Mouse (Mus musculus): ENCODE data around the gene Gtf3c3.
A peak's percentile ranks its signal among the peaks of the same experiment; 100 is the strongest.

Gene Gtf3c3

DNA sequence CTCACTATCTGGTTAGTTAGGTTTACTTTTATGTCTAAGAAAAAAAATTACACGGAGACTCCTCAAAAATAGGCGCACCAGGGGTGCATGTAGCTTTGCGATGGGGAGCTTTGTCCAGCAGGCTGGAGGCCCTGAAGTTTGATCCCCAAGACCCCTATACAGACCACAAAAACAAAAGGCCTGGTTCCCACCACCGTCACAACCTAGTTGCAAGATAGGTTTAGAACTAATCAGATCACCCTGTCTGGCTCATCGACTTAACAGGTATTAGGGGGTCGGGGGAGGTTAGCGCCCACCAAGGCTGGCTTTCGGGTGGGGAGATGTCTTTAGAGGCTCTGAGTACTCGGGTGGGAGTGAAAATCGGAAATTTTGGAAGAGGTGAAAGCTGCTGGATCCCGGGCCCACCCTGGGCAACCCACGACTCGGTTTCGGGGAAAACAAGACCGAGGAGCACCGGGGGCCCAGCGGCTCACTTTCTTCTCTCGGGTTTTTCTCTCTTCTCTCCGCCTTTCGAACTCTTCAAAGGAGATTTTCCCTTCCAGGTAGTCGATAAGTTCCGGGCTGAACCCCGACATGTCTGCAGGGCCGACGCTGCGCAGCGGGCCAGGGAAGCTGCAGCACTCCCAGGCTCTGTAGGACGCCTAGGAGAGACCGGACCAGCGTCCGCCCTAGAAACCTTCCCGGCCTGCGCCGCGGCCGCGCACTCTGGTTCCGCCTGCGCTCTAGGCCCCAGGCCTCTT lies at the start of gene Gtf3c3:
Gene Gtf3c3 (minus strand): TSS at position 632 of the 740 bp plus-strand sequence.
- peak; percentile 75 to 90 for DNase-seq (ENCODE audit: low spot score in 2 of 2)

DNA sequence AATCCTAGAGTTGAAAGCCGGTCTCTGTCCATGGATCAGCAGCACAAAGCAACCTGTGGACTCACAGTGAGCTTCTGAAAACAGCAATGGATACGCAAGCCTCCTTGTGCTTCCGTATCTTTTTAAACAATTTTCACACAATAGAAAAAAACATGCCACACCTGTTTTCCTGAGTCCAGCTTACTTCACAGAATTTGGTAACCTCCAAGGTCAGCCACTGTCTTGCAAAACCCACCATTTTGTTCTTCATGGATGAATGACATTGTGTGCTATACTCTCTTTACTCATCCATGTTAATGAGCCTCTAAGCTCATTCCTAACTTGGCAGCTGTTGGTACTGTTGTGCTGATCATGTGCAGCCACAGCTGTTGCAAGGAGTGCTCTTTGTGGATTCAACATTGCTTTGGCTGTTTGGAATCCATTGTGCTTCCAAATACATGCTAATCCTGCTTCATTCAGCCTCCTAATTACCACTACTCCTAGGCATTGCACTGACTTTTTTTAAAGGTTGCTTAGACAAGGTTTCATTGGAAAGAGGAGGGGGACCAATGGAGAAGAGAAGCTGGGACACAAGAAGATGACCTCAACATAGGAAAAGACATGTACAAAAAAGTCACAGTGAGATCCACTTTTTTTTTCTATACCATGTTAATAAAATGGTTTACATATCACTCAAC lies 46.1 kb upstream of the Gtf3c3 start:
- DNase-seq (ENCODE audit: low spot score in 2 of 2), result no peak

DNA sequence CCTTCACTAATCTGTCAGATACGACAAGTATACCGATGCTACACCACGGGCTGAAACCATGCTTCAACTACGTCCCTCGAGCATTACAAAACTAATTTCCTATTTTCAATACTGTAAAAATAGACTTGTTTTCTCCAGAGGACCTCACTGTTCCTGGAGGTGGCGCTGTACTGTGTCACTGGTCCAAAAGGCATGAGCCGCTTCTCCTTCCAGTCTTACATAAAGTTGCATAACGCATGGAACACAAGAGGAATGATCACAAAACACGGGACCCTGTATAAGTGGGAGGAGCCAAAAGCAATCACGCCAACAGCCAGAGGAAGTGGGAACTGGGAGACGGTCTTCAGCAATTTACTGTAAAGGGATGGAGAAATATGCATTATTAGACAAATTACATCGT lies 41.7 kb upstream of the Gtf3c3 start:
- DNase-seq (ENCODE audit: low spot score in 2 of 2), result no peak

DNA sequence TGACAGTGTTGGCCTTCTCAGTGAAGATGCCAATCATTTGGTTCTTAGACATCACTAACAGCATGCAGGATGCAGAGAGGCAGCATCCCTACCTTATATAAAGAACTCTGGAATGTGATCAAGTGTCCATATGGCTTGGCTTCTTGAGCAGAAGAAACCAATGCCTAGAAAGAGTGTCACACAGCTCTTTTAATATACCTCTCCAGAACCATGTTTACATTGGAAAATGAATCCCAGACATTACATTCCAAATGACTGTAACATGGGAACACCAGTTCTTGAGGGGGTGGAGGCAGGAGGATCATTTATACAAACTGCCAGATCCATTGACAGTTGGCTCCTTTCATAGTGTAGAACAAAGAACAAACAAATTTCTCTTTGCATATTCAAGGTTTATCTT lies 29.9 kb upstream of the Gtf3c3 start:
- no peak for DNase-seq (ENCODE audit: low spot score in 2 of 2)

DNA sequence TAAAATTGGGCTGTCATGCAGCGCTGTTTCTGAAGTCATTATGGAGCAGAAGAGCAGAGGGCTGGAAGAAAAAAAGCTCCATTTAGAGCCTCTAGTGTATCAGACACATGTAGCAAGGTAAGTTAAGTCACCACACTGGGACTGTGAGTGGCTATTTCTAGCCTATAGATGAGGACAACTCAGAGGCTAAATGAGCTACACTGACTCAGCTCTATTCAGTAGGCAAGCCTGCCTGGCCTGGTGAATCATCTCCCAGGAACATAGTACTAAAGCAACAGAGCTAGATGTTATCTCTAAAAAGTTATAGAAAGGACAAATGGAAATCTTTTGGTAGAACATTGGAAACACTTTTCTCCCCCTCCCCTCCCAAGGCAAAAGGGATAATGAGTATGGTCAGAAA lies 28.6 kb upstream of the Gtf3c3 start:
- no peak for DNase-seq (ENCODE audit: low spot score in 2 of 2)

DNA sequence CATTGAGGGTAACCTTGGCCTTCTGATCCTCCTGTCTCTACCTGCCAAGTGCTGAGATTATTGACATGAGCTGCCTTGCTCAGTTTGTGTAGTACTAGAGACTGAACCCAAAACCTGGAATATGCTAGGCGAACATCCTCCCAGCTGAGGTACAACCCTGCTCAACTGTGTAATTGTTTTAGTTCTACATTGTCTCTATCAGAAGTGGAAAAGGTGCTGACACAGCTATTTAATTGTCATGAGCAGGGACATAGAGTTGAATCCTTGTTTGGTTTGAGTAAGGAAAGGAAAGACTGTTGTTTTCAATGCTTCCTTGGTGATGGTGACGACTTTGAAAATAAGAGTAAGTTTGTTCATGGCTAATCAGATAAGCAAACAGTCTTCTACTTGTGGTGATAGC lies 13.3 kb upstream of the Gtf3c3 start:
- DNase-seq (ENCODE audit: low spot score in 2 of 2), result no peak

DNA sequence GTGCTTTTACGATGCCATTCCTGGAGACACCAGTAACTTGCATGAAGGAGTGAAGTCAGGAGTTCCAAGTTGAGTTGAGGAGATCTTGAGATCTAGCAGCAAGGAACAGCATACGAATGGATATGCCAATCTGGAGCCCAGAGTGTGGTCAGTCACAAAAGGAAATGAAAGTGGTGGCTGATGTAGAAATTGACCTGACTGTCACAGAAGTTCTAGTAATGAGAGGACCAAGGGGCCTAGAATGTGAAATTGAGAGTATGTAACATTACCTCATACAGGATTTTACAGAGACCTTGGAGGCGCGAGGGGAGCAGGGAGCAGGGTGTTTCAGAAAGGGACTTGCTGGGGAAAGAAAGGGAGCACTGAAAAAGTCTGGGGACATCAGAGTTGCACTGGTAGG lies 10.1 kb upstream of the Gtf3c3 start:
- no peak for DNase-seq (ENCODE audit: low spot score in 2 of 2)

DNA sequence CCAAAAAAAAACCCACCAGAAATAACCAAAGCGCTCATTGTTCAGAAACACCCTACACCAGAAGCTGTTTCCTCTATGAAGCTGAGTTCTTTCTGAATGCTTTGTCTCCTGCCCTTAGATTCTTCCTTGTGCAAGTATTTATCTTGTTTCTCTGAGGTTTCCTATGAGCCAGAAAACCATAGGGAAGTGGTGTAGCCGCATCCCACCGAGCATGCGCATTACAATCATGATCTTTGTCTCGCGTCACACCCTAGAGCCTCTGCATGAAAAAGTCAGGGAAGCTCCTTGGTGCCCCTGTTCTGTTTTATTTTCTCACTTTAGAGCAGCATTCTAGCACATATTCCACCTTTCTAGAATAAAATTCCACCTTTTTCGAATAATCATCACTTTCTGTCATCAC lies 4.9 kb upstream of the Gtf3c3 start:
- no peak for DNase-seq (ENCODE audit: low spot score in 2 of 2)

DNA sequence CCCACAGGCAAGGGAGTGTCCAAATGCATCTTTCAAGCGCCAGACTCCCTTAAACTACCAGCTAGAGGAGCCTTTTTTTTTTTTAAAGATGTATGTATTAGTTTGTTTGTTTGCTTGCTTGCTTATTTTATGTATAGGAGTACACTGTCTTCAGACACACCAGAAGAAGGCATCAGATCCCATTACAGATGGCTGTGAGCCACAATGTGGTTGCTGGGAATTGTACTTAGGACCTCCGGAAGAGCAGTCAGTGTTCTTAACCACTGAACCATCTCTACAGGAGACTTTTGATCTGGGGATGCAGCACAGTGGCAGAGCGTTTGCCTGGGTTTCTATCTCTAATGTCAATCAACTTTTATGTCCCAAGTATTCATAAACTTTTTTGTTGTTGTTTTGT lies 307 bp upstream of the Gtf3c3 start:
- DNase-seq (ENCODE audit: low spot score in 2 of 2), result no peak

DNA sequence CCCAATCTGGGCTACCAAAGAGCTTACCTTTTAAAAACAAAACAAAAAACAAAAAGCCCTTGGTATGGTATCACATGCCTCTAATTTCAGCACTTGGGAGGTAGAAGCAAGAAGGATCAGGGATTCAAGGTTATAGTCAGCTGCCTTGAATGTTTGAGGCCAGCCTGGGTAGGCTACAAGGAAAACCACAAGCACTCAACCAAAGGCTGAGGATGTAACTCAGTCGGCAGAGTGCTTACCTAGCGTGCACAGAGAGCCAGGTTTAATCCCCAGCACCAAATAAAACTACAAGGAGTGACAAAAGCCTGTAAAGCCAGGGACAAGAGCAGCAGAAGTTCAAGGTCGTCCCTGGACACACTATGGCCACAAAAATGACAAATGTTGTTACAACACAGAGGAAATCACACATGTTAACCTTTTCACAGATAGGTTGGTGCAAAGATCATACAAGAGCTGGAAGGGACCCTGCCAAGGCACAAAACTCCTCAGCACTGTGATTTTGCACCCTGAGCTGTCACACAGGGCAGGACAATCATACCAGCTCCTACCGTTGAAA lies 16.5 kb downstream of the Gtf3c3 start:
- DNase-seq (ENCODE audit: low spot score in 2 of 2), result no peak

DNA sequence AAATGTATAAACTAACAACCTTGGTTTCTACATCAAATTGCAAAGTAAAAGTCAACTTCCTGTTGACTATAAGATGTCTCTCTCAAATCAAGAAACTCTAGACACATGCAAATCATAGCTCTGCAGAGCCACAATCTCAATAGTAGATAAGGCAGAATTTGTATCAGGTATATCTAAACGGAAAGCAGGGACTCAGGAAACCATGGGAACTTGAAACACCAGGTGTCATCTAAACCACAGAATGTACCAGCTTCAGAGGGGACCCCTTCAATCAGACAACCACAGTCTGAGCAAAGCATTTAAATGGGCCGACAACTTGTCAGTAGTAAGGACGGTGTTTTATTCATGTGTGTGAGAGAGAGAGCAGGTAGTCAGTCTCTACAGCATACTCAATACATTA lies 17.1 kb downstream of the Gtf3c3 start:
- no peak for DNase-seq (ENCODE audit: low spot score in 2 of 2)

DNA sequence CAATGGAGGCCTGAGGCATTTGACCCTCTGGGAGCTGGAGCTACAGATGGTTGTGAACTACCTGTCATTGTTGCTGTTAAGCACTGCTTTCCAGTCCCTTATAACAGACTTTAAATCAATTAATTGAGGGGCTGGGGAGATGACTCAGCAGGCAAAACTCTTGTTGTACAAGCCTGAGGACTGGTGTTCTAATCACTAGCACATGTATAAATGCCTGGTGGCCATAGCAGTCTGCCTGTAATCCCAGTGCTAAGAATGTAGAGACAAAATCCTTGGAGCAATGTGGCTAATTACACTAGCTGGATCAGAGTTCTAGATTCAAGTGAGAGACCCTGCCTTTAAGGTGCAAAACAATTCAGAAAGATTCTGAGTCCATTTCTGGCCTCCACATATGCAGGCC lies 36.0 kb downstream of the Gtf3c3 start:
- DNase-seq (ENCODE audit: low spot score in 2 of 2), result no peak

DNA sequence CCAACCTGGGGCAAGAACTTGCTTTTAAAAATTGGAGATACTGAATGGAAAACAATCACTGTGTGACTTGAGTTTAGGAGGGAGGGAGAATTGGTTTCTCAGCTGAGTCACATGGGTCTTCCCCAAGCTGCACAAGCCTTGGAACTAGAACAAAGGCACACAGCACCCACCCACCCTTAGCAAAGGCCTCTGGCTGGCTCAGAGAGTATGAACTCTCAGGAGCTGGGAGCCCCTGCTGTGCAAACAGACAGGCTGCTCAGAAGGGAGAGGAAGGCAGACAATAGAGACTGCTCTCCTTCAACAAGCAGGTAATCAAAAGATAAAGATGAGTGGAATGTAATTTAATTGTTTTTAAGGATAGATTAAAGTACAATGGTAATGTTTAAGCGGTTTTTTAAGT lies 54.5 kb downstream of the Gtf3c3 start:
- DNase-seq (ENCODE audit: low spot score in 2 of 2), result no peak

DNA sequence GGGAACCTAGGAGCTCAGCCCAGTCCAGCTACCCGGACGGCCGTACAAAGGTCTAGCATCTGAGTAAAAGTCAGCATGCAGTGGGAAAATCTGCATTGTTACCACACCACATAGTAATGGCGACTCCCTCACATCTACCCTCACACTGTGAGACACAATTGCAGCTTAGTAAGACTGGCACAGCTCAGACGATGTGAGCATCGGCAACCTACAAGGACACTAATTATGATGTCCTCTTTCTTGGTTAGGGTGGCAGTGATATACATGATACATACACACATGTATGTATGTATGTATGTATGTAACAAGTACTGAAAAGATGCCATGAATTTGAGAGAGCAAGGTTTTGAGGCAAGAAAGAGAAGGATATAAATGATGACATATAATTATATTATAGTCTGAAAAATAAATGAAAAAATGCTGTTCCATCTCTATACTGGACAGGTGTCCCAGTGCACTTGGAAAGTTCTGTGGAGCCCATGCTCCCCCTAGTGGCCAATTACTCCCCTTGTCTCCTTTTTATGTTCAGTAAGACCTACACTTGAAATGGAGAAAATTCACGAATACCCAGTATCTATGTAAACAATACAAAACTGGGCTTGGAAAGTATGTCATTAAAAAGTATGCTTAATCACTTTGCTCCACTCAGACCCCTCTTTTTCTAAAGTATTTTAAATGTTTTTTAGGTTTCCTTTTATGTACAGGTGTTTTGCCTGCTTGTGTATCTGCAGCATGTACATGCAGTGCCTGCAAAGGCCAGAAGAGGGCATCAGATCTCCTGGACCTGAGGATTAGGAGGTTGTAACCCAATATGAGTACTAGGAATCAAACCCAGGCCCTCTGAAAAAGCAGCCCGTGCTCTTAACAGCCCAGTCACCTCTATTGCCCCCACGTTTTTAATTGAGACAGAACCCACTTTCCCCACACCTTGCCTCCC lies 57.5 kb downstream of the Gtf3c3 start:
- peak; percentile 32 to 67 for DNase-seq (ENCODE audit: low spot score in 2 of 2)

DNA sequence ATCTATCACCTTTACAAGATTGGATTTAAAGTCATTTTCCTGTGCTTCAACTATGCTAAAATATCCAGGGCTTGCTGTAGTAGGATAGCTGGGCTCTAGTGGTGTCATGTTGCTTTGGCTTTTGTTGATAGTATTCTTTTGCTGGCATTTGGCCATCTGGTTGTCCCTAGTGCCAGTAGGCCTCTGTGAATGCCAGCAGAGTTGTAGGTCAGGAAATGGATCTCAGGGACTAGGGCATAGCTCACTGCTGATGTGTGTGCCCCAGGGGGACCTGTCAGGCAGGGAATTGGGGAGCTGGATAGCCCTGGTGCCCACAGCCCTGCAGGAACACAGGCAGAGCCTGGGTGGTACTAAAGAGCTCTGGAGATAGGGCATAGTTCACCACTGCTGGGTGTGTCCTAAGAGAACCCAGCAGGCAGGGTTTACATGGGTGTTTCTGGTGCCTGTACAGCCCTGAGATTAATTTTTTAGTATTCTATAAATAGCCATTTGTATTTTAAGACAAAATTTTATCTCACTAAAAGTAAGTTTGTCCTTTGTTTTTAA lies 61.2 kb downstream of the Gtf3c3 start:
- no peak for DNase-seq (ENCODE audit: low spot score in 2 of 2)

DNA sequence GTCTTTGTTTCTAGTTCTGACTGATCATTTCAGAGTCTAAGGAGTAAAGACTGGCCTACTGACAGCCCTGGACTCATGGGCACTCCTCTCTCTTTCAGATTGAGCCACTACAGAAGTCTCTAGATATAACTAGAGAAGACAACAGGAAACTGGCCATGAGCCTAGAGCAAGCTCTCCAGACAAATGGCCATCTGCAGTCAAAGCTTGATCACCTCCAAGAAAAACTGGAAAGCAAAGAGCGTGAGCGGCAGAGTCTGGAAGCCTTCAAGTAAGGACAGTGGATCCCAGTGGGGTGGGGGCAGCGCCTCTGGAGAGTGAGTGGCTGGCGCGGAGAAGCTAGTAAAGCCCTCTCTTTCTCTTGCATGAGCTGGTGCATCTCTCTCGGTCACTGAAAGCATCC lies 82.2 kb downstream of the Gtf3c3 start:
- no peak for DNase-seq (ENCODE audit: low spot score in 2 of 2)

DNA sequence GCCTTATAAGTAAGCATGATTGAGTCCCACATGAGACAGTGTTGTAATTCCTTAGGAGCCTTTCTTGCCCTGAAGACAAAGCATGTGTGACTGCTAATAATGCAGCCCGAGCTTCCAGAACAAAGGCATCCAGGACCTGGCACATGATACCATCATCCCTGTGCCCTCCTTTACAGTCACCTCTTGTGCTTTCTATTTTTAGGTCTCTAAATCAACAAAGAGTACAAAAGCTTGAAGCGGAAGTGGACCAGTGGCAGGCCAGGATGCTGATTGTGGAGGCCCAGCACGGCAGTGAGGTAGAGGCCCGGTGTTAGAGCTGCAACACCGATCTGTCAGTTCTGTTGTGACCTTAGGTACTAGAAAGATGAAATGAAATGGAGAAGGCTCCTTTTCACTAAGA lies 83.3 kb downstream of the Gtf3c3 start:
- no peak for DNase-seq (ENCODE audit: low spot score in 2 of 2)

DNA sequence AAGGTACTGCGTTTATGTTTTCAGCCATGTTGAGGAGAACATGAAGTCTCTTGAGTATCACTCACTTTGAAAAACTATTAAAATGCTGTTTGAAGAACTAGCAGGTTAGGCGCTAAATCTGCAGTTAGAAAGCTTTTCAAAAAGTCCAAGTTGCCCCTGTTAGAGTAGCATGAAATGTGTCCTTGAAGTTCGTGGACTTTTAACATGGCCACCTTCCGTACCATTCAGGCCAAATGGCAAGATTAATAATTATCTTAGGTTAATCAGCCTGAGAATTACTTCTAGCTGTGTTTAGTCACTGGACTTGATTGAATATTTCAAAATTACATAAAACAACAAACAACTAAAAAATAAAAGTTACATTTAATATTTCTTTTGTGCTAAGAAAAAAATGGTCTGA lies 84.0 kb downstream of the Gtf3c3 start:
- no peak for DNase-seq (ENCODE audit: low spot score in 2 of 2)

Measured in spleen, postnatal 4 days (tissue).